Mouse (Mus musculus) layer of hippocampus, postnatal 25 days (tissue): Measurements from ENCODE around the gene Cisd2. TPM values are rescaled to one million over a fixed set of nuclear protein-coding genes. Genes with fewer than 3 reads are reported as not detected.

Experiments used
- DNase-seq, 2 experiments: peaks; one replicate each; pipeline ENCODE4 v3.0.0; 2022; ENCODE audit warnings: mixed read lengths in 2 of 2, low spot score in 1 of 2; ENCODE audit errors: extremely low spot score in 1 of 2
- total RNA-seq, 2 experiments: library from RNA; stranded (reverse); gene quantifications; 2 replicates each; pipeline ENCODE4 v1.2.3; 2021

Gene Cisd2
- total RNA-seq, 2 experiments from 2014 or later = 33.0 to 38.1 TPM

GRCm38 (mm10) chr3:135417245-135417644 is 6.5 kb downstream of the Cisd2 start:
- DNase-seq = no peak

- no peak for DNase-seq
These were observed 11.9 kb downstream of the Cisd2 start for GRCm38 (mm10) chr3:135411824-135412223.

- DNase-seq = no peak
These were observed 12.7 kb downstream of the Cisd2 start for GRCm38 (mm10) chr3:135411056-135411455.

- no peak for DNase-seq
These were observed 14.5 kb downstream of the Cisd2 start for GRCm38 (mm10) chr3:135409219-135409618.

- no peak for DNase-seq
These were observed 16.4 kb downstream of the Cisd2 start for GRCm38 (mm10) chr3:135407351-135407750.

GRCm38 (mm10) chr3:135404599-135404998 is 19.1 kb downstream of the Cisd2 start:
- no peak for DNase-seq

- DNase-seq = no peak
These were observed 19.9 kb downstream of the Cisd2 start for GRCm38 (mm10) chr3:135403856-135404255.

- DNase-seq = no peak
These were observed 20.5 kb downstream of the Cisd2 start for GRCm38 (mm10) chr3:135403211-135403610.

- peak; percentile 66 to 94 for DNase-seq
These were observed 21.5 kb downstream of the Cisd2 start for GRCm38 (mm10) chr3:135402201-135402658.

- no peak for DNase-seq
These were observed 26.6 kb downstream of the Cisd2 start for GRCm38 (mm10) chr3:135397112-135397511.

- no peak for DNase-seq
These were observed 27.6 kb downstream of the Cisd2 start for GRCm38 (mm10) chr3:135396081-135396480.

GRCm38 (mm10) chr3:135395085-135395484 is 28.6 kb downstream of the Cisd2 start:
- no peak for DNase-seq

- no peak for DNase-seq
These were observed 30.5 kb downstream of the Cisd2 start for GRCm38 (mm10) chr3:135393186-135393585.

GRCm38 (mm10) chr3:135379868-135380267 is 43.9 kb downstream of the Cisd2 start:
- DNase-seq = no peak

GRCm38 (mm10) chr3:135377445-135377844 is 46.3 kb downstream of the Cisd2 start:
- DNase-seq = no peak

- no peak for DNase-seq
These were observed 47.9 kb downstream of the Cisd2 start for GRCm38 (mm10) chr3:135375836-135376235.

- DNase-seq = no peak
These were observed 66.3 kb downstream of the Cisd2 start for GRCm38 (mm10) chr3:135357394-135357793.

Other genes with a start within 250 kb of the Cisd2 start
- gene Cenpe, start 211.4 kb downstream of the Cisd2 start, total RNA-seq = 1 to 10 TPM; 1.5 to 2.4 TPM
- gene Bdh2, start 142.7 kb downstream of the Cisd2 start, total RNA-seq = 1 to 10 TPM; 4.3 to 4.8 TPM
- 1 to 10 TPM; 2.2 to 2.3 TPM for gene Slc9b2, start 116.2 kb downstream of the Cisd2 start, total RNA-seq
- gene Slc9b1, start 75.9 kb downstream of the Cisd2 start, total RNA-seq = under 1 TPM; 0.23 to 0.44 TPM
- gene Ube2d3, start 14.2 kb upstream of the Cisd2 start, total RNA-seq = 100 to 1,000 TPM; 229 to 240 TPM
- 1 to 10 TPM; 6.0 to 7.4 TPM for gene Manba, start 61.7 kb upstream of the Cisd2 start, total RNA-seq